Mouse (Mus musculus): ENCODE measurements around the gene Tomm70a. TPM values are rescaled to one million over a fixed set of nuclear protein-coding genes. Genes with fewer than 3 reads are reported as not detected.

Tomm70a gene
- polyA plus RNA-seq, 1 experiment from 2014 or later = 33.3 TPM

DNA sequence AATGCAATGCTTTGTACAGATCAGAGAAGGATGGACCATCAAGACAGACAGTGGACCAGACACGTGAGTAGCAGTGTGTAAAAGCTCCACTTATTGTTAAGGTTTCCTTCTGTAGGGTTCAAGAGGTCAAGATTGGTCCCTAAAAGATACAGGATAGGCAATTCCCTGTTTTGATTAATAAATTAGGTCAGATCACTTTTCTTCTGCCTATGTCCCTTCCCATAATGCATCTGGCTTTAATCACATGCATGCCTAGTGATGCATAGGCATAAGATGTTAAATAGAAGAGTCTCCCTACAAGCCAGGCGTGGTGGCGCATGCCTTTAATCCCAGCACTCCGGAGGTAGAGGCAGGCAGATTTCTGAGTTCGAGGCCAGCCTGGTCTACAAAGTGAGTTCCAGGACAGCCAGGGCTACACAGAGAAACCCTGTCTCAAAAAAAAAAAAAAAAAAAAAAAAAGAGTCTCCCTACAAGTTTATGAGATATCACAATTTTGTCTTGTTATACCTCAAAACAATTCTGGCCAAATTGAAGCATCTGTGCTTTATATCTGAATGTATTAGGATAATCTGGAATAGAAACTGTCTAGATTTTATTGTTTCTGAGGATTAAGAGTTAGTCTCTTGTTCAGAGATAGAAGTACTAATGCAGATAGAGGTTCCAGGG lies 21.8 kb upstream of the Tomm70a start:
- H3K36me3 ChIP-seq (ENCODE audit: control insufficient read depth, insufficient read depth) = no peaks in the 10 kb centered on the region
- no peaks in the 10 kb centered on the region; the same call in none of the 2 replicates for H3K4me1 ChIP-seq (replicated peaks; ENCODE audit: control insufficient read depth, insufficient read depth, low read length)
- 76% methylated on average over 5 of the region's 5 CpGs for WGBS

GRCm38 (mm10) chr16:57101174-57101573 lies 20.3 kb upstream of the Tomm70a start:
- Histone ChIP-seq H3K4me3 (ENCODE audit: low read depth, low read length) (no peak overlapping the region), H3K4me2 (replicated peaks; ENCODE audit: low read depth) (no peak overlapping the region), H3K36me3 (ENCODE audit: control insufficient read depth, insufficient read depth) (no peaks in the 10 kb centered on the region), H3K27me3 (replicated peaks; ENCODE audit: control insufficient read depth, insufficient read depth, low read length) (no peaks in the 10 kb centered on the region), H3K4me1 (replicated peaks; ENCODE audit: control insufficient read depth, insufficient read depth, low read length) (no peaks in the 10 kb centered on the region; the same call in none of the 2 replicates), H3K9me3 (ENCODE audit: control insufficient read depth) (no peaks in the 10 kb centered on the region), H3K9ac (ENCODE audit: low read depth, low read length) (no peak overlapping the region), H3K27ac (ENCODE audit: low read depth, low read length) (peak overlapping the region; percentile 78)
- peak; percentile 88 for ATAC-seq
- 27% methylated on average over 1 of the region's 1 CpGs for WGBS
- no peak for TF ChIP-seq CTCF (IDR thresholded peaks at IDR 0.05; ENCODE audit: low read depth)

More for the DNA sequence above, 21.8 kb upstream of the Tomm70a start:
- TF ChIP-seq CTCF (IDR thresholded peaks at IDR 0.05; ENCODE audit: low read depth) = no peak
- ATAC-seq = no peak
- no peak overlapping the region for H3K27ac ChIP-seq (ENCODE audit: low read depth, low read length)
- H3K4me3 ChIP-seq (ENCODE audit: low read depth, low read length) = no peak overlapping the region
- H3K4me2 ChIP-seq (replicated peaks; ENCODE audit: low read depth) = no peak overlapping the region
- H3K9ac ChIP-seq (ENCODE audit: low read depth, low read length) = no peak overlapping the region
- H3K9me3 ChIP-seq (ENCODE audit: control insufficient read depth) = no peaks in the 10 kb centered on the region
- no peaks in the 10 kb centered on the region for H3K27me3 ChIP-seq (replicated peaks; ENCODE audit: control insufficient read depth, insufficient read depth, low read length)

- no peak; the same call in 1 of the 2 replicates for TF ChIP-seq CTCF (IDR thresholded peaks at IDR 0.05; ENCODE audit: low read depth)
- Histone ChIP-seq H3K9ac (ENCODE audit: low read depth, low read length) (no peak overlapping the region), H3K9me3 (ENCODE audit: control insufficient read depth) (no peaks in the 10 kb centered on the region), H3K4me3 (ENCODE audit: low read depth, low read length) (no peak overlapping the region), H3K27ac (ENCODE audit: low read depth, low read length) (peak overlapping the region; percentile 29; the same call in 1 of the 2 replicates), H3K4me1 (replicated peaks; ENCODE audit: control insufficient read depth, insufficient read depth, low read length) (peaks cover 3% of the 10 kb centered on the region), H3K36me3 (ENCODE audit: control insufficient read depth, insufficient read depth) (no peaks in the 10 kb centered on the region), H3K27me3 (replicated peaks; ENCODE audit: control insufficient read depth, insufficient read depth, low read length) (no peaks in the 10 kb centered on the region), H3K4me2 (replicated peaks; ENCODE audit: low read depth) (no peak overlapping the region)
- peak; percentile 51; the same call in 1 of the 2 replicates for ATAC-seq
- 39% methylated on average over 5 of the region's 5 CpGs for WGBS
Observed at GRCm38 (mm10) chr16:57106185-57106960, 15.1 kb upstream of the Tomm70a start.

DNA sequence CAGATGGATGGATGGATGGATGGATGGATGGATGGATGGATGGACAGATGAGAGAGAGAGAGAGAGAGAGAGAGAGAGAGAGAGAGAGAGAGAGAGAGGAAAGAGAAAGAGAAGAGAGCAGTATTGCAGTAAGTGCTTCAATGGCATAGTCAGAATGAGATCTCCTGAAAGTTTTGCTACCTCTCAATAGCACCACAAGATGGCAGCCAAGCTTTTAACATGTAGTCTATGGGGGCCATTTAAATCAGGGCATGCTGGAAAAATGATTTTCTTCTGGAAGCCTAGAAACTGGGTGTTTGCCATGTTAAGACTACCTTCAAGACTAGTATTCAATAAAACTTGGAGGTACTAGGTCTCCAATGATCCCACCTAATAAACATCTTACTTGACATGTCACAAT lies 5.4 kb upstream of the Tomm70a start:
- Histone ChIP-seq H3K4me3 (ENCODE audit: low read depth, low read length) (no peak overlapping the region), H3K27me3 (replicated peaks; ENCODE audit: control insufficient read depth, insufficient read depth, low read length) (no peaks in the 10 kb centered on the region), H3K4me2 (replicated peaks; ENCODE audit: low read depth) (no peak overlapping the region), H3K9ac (ENCODE audit: low read depth, low read length) (no peak overlapping the region), H3K9me3 (ENCODE audit: control insufficient read depth) (no peaks in the 10 kb centered on the region), H3K4me1 (replicated peaks; ENCODE audit: control insufficient read depth, insufficient read depth, low read length) (no peaks in the 10 kb centered on the region), H3K36me3 (ENCODE audit: control insufficient read depth, insufficient read depth) (no peaks in the 10 kb centered on the region), H3K27ac (ENCODE audit: low read depth, low read length) (no peak overlapping the region)
- peak; percentile 79 for TF ChIP-seq CTCF (IDR thresholded peaks at IDR 0.05; ENCODE audit: low read depth)
- no peak for ATAC-seq

DNA sequence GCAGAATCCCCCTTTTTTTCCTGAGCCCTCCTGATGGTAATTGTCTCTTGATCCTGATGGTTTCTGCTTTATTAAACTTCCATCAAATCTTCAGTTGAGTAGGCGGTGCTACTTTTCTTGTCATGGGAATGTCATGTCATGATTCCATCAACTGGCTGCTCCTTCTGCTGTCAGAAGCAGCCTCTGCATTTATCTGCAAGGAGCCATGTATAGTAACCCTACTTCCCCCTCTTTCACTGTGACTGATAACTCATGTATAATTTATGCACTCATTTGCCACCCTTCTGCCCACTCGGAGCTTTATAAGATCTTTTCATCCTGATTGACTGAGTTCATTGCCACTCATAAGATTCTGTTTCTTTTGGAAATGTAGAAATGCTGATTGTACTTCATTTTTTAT lies 3.9 kb upstream of the Tomm70a start:
- Histone ChIP-seq H3K36me3 (ENCODE audit: control insufficient read depth, insufficient read depth) (no peaks in the 10 kb centered on the region), H3K9ac (ENCODE audit: low read depth, low read length) (no peak overlapping the region), H3K27ac (ENCODE audit: low read depth, low read length) (no peak overlapping the region), H3K4me3 (ENCODE audit: low read depth, low read length) (no peak overlapping the region), H3K27me3 (replicated peaks; ENCODE audit: control insufficient read depth, insufficient read depth, low read length) (no peaks in the 10 kb centered on the region), H3K4me2 (replicated peaks; ENCODE audit: low read depth) (no peak overlapping the region), H3K4me1 (replicated peaks; ENCODE audit: control insufficient read depth, insufficient read depth, low read length) (no peaks in the 10 kb centered on the region), H3K9me3 (ENCODE audit: control insufficient read depth) (no peaks in the 10 kb centered on the region)
- no peak for TF ChIP-seq CTCF (IDR thresholded peaks at IDR 0.05; ENCODE audit: low read depth)
- WGBS = 80% methylated on average over 2 of the region's 2 CpGs
- no peak for ATAC-seq

GRCm38 (mm10) chr16:57121816-57122415 lies 413 bp downstream of the Tomm70a start:
- no peaks in the 10 kb centered on the region for H3K27me3 ChIP-seq (replicated peaks; ENCODE audit: control insufficient read depth, insufficient read depth, low read length)
- H3K4me3 ChIP-seq (ENCODE audit: low read depth, low read length) = peak overlapping the region; percentile 97
- H3K9me3 ChIP-seq (ENCODE audit: control insufficient read depth) = no peaks in the 10 kb centered on the region
- no peaks in the 10 kb centered on the region for H3K4me1 ChIP-seq (replicated peaks; ENCODE audit: control insufficient read depth, insufficient read depth, low read length)
- H3K27ac ChIP-seq (ENCODE audit: low read depth, low read length) = peak overlapping the region; percentile 97
- peak overlapping the region; percentile 84 for H3K4me2 ChIP-seq (replicated peaks; ENCODE audit: low read depth)
- under 1% methylated on average over 59 of the region's 59 CpGs for WGBS
- TF ChIP-seq CTCF (IDR thresholded peaks at IDR 0.05; ENCODE audit: low read depth) = no peak
- no peaks in the 10 kb centered on the region for H3K36me3 ChIP-seq (ENCODE audit: control insufficient read depth, insufficient read depth)
- peak overlapping the region; percentile 96 for H3K9ac ChIP-seq (ENCODE audit: low read depth, low read length)
- ATAC-seq = peak; percentile 19
